Mouse (Mus musculus) lung, embryonic 14.5 days (tissue): ENCODE results near the gene 9830107B12Rik. TPM values are rescaled to one million over a fixed set of nuclear protein-coding genes. Genes with fewer than 3 reads are reported as not detected.

Experiments
- ATAC-seq: fragments of 200-750 bp; cut with Nextera tagmentation; 2 replicates; pipeline ENCODE4 v1.8.0; 2017; ENCODE audit warnings: mild to moderate bottlenecking, moderate TSS enrichment, moderate library complexity; ENCODE audit not compliant: insufficient read depth
- DNase-seq: peaks from one replicate; pipeline ENCODE4 v3.0.0-alpha.2; 2015
- H3K27ac ChIP-seq: fragments of 300-500 bp; sonication (generic); 2 replicates; pipeline ENCODE4 v1.5.1; 2014; ENCODE audit warnings: low read depth, mild to moderate bottlenecking, moderate library complexity
- H3K27me3 ChIP-seq: fragments of 300-500 bp; sonication (generic); 2 replicates; pipeline ENCODE4 v1.6.1; 2014; ENCODE audit warnings: low read length, control low read depth; ENCODE audit not compliant: insufficient read depth
- H3K36me3 ChIP-seq: fragments of 300-500 bp; sonication (generic); 2 replicates; pipeline ENCODE4 v1.6.1; 2014; ENCODE audit warnings: control low read depth; ENCODE audit not compliant: insufficient read depth
- H3K4me1 ChIP-seq: fragments of 300-500 bp; sonication (generic); 2 replicates; pipeline ENCODE4 v1.6.1; 2014; ENCODE audit warnings: antibody characterized with exemption, control low read depth; ENCODE audit not compliant: insufficient read depth
- H3K4me2 ChIP-seq: fragments of 300-500 bp; sonication (generic); 2 replicates; pipeline ENCODE4 v1.6.1; 2014; ENCODE audit warnings: mild to moderate bottlenecking
- H3K4me3 ChIP-seq: fragments of 300-500 bp; sonication (generic); 2 replicates; pipeline ENCODE4 v1.5.1; 2014; ENCODE audit warnings: low read depth, low read length
- H3K9ac ChIP-seq: fragments of 300-500 bp; sonication (generic); 2 replicates; pipeline ENCODE4 v1.6.1; 2014
- H3K9me3 ChIP-seq: fragments of 300-500 bp; sonication (generic); 2 replicates; pipeline ENCODE4 v1.6.1; 2016; ENCODE audit warnings: low read depth, low read length, control low read depth
- CTCF ChIP-seq: IDR thresholded peaks from 2 replicates; pipeline ENCODE4 v1.5.1; 2016; ENCODE audit warnings: antibody characterized with exemption, low read depth
- WGBS: fragments of 180-500 bp; shearing (Covaris S2); extraction: QIAGEN DNeasy Blood & Tissue Kit; methylation state at CpG from one replicate; pipeline ENCODE4 v1.1.7; 2014; 5-methylcytosine and 5-hydroxymethylcytosine counted together
- polyA plus RNA-seq: library from polyadenylated mRNA; unstranded; fragments of >200 nt; fragmentation: Nextera tagmentation; extraction: Ambion mirVana; gene quantifications from 2 replicates; pipeline ENCODE4 v1.2.1, GENCODE M21; 2014

The 9830107B12Rik gene
- polyA plus RNA-seq, 1 experiment from 2014 or later = not detected

GRCm38 (mm10) chr17:48094820-48095680 lies 51.0 kb downstream of the 9830107B12Rik start:
- no peak for TF ChIP-seq CTCF
- peak overlapping the region; percentile 16; the same call in 1 of the 2 replicates for H3K4me3 ChIP-seq
- WGBS = 10% methylated on average over 20 of the region's 20 CpGs
- peaks cover 24% of the 10 kb centered on the region for H3K4me1 ChIP-seq
- no peak overlapping the region for H3K9ac ChIP-seq
- H3K27me3 ChIP-seq = peaks cover 49% of the 10 kb centered on the region
- peak overlapping the region; percentile 81 for H3K4me2 ChIP-seq
- H3K27ac ChIP-seq = no peak overlapping the region
- H3K9me3 ChIP-seq = no peaks in the 10 kb centered on the region
- no peaks in the 10 kb centered on the region for H3K36me3 ChIP-seq
- ATAC-seq (no peak), DNase-seq (peak; percentile 20)

- ATAC-seq = no peak
- Histone ChIP-seq H3K4me2 (no peak overlapping the region), H3K36me3 (no peaks in the 10 kb centered on the region), H3K27ac (no peak overlapping the region; the same call in 1 of the 2 replicates), H3K27me3 (peaks cover 38% of the 10 kb centered on the region), H3K4me3 (no peak overlapping the region), H3K9ac (no peak overlapping the region), H3K9me3 (no peaks in the 10 kb centered on the region), H3K4me1 (peaks cover 19% of the 10 kb centered on the region)
- WGBS = 63% methylated on average over 5 of the region's 5 CpGs
- TF ChIP-seq CTCF = peak; percentile 48
- DNase-seq = peak; percentile 71
Observed at GRCm38 (mm10) chr17:48093286-48093817, 52.7 kb downstream of the 9830107B12Rik start.

DNA sequence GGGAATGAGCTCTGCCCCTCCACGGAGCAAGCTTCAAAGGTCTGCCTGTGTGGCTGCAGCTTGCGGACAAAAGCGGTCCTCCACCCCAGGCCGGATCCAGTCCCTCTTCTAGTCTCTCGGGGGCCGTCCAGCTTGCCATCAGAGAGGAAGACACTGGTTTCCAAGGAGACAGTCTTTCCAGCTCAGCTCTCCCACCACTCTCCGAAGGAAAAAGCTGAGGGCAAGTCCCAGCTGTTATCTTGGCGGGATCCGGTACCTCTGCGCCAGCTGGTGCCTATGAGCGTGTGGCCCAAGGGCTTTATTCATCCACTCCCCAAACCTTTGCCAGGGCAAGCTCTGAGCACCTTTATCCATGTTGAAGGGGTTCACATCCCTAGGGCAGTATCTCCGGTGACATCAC lies 55.8 kb downstream of the 9830107B12Rik start:
- no peak for DNase-seq
- no peak overlapping the region for H3K4me3 ChIP-seq
- H3K4me1 ChIP-seq = 0 out of 2 replicates have a peak, but pooled peaks cover 4% of the 10 kb centered on the region
- H3K27ac ChIP-seq = no peak overlapping the region
- WGBS = 72% methylated on average over 12 of the region's 12 CpGs
- H3K9ac ChIP-seq = no peak overlapping the region
- no peak overlapping the region for H3K4me2 ChIP-seq
- peaks cover 12% of the 10 kb centered on the region for H3K27me3 ChIP-seq
- H3K9me3 ChIP-seq = no peaks in the 10 kb centered on the region
- ATAC-seq = no peak
- no peaks in the 10 kb centered on the region for H3K36me3 ChIP-seq
- no peak for TF ChIP-seq CTCF

DNA sequence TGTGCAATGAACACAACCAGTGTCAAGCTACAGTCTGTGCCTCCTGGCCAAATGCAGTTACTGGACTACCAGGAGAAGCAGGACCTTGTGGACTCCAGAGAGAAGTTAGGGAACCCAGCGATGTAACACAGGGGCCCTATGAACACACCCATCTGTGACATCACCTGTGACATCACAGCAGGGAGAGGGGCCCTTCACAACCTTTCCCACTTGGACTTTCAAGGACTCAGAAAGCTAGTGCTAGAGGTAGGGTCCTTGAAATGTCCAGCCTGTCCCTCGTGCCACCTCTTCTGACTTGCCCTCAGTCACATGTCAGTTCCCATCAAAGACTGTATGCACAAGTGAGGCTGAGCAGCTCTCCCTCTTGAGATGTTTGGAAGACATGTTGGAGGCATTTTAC lies 56.6 kb downstream of the 9830107B12Rik start:
- Histone ChIP-seq H3K9ac (no peak overlapping the region), H3K27ac (no peak overlapping the region), H3K4me1 (0 out of 2 replicates have a peak, but pooled peaks cover under 1% of the 10 kb centered on the region), H3K4me2 (no peak overlapping the region), H3K4me3 (no peak overlapping the region), H3K9me3 (no peaks in the 10 kb centered on the region), H3K27me3 (peaks cover 3% of the 10 kb centered on the region), H3K36me3 (no peaks in the 10 kb centered on the region)
- TF ChIP-seq CTCF = no peak
- ATAC-seq (no peak), DNase-seq (no peak)
- WGBS = 58% methylated on average over 2 of the region's 2 CpGs

- no peak for TF ChIP-seq CTCF
- no peak within 1 kb of the TSS for H3K27ac ChIP-seq
Observed at GRCm38 (mm10) chr17:48089019-48089418, 57.0 kb downstream of the 9830107B12Rik start, which contains the start of gene 1700067P10Rik. TSS of gene 1700067P10Rik (plus strand) at chr17:48089319.

DNA sequence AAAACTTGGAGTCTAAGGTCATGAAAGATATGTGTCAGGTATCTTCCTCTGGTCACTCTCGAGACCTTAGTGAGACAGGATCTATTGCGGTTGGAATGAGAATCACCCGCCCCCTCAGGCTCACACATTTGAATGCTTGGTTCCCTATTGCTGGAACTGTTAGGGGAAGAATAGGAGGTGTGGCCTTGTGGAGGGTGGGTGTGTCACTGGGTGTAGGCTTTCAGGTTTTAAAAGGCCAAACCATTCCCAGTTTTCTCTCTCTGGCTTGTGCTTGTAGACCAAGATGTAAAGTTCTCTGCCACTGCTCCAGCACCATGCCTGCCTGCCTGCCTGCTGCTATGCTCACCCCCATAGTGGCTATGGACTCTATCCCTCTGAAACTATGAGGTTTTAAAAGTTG lies 65.4 kb downstream of the 9830107B12Rik start:
- no peak for ATAC-seq
- WGBS = 35% methylated on average over 3 of the region's 3 CpGs

More at GRCm38 (mm10) chr17:48089019-48089418, 57.0 kb downstream of the 9830107B12Rik start, which contains the start of gene 1700067P10Rik:
- no peaks in the 10 kb centered on the region for H3K9me3 ChIP-seq
- H3K4me3 ChIP-seq = no peak within 1 kb of the TSS
- H3K4me1 ChIP-seq = no peaks in the 10 kb centered on the region
- H3K9ac ChIP-seq = no peak within 1 kb of the TSS
- H3K4me2 ChIP-seq = no peak within 1 kb of the TSS
- no peaks in the 10 kb centered on the region; the same call in 1 of the 2 replicates for H3K27me3 ChIP-seq
- DNase-seq (no peak), ATAC-seq (no peak)
- no peaks in the 10 kb centered on the region for H3K36me3 ChIP-seq

More for the DNA sequence above, 65.4 kb downstream of the 9830107B12Rik start:
- Histone ChIP-seq H3K27ac (no peak overlapping the region), H3K4me3 (no peak overlapping the region), H3K36me3 (no peaks in the 10 kb centered on the region), H3K9ac (no peak overlapping the region), H3K9me3 (no peaks in the 10 kb centered on the region), H3K4me2 (no peak overlapping the region), H3K4me1 (no peaks in the 10 kb centered on the region), H3K27me3 (no peaks in the 10 kb centered on the region)
- TF ChIP-seq CTCF = no peak
- DNase-seq = no peak

Other genes starting within 250 kb of the 9830107B12Rik start
- 37.2 and 42.2 TPM in 2 replicates for gene Foxp4, start 221.6 kb downstream of the 9830107B12Rik start, polyA plus RNA-seq
- not detected in 2 replicates for gene 1700122O11Rik, start 108.0 kb downstream of the 9830107B12Rik start, polyA plus RNA-seq
- not detected in 2 replicates for gene 1700067P10Rik, start 56.9 kb downstream of the 9830107B12Rik start, polyA plus RNA-seq
- gene A530064D06Rik, start 21.0 kb upstream of the 9830107B12Rik start, polyA plus RNA-seq = not detected in 2 replicates
- gene Trem1, start 86.5 kb upstream of the 9830107B12Rik start, polyA plus RNA-seq = 0.14 TPM in 1 of 2 replicates, not detected in the other
- gene Trem3, start 101.5 kb upstream of the 9830107B12Rik start, polyA plus RNA-seq = 0.25 and 0.45 TPM in 2 replicates
- gene Treml4, start 118.0 kb upstream of the 9830107B12Rik start, polyA plus RNA-seq = 0.13 TPM in 1 of 2 replicates, not detected in the other
- 0.12 and 0.43 TPM in 2 replicates for gene Treml2, start 153.2 kb upstream of the 9830107B12Rik start, polyA plus RNA-seq
- gene B430306N03Rik, start 169.9 kb upstream of the 9830107B12Rik start, polyA plus RNA-seq = 0.26 and 0.33 TPM in 2 replicates
- gene Trem2, start 200.1 kb upstream of the 9830107B12Rik start, polyA plus RNA-seq = 6.2 and 6.5 TPM in 2 replicates
- gene Treml1, start 213.6 kb upstream of the 9830107B12Rik start, polyA plus RNA-seq = 2.5 and 3.1 TPM in 2 replicates